18 mouse cellular contexts compared by ENCODE assay signal in the genomic region with DNA sequence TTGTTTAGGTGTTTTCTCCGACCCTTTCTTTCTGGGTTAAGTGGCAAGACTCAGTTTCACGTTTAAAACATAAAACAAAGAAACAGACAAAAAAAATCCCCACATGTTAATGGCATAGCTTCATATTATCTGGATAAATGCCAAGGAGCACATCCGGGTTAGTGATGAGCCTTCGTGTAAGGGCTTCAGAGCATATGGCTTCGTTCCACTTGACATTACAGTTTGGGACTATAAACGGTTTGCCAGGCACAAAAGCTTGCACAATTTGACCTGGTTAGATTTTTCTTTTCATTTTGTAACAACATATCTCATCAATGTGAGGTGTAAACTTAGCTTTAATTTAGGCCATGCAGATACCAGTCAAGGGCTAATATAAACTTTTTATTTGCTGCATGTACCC. TPM values are rescaled to one million over a fixed set of nuclear protein-coding genes. Genes with fewer than 3 reads are reported as not detected.
A peak's percentile ranks its signal among the peaks of the same experiment; 100 is the strongest.
DNase-seq lines count a peak whose midpoint lies in the region; ATAC-seq and TF ChIP-seq lines count a peak whose summit lies in the region.
"Had no signal": no experiment of that assay in that cellular context is flagged by ENCODE, and none has a peak within 500 bp of the region (broad histone marks: within the 10 kb centered on the region; RNA-seq: fewer than 3 reads in every experiment).

No protein-coding gene starts in this region.

- no peak for TF ChIP-seq EP300 in lung, postnatal 0 days (IDR thresholded peaks at IDR 0.05)

- H3K9me3 ChIP-seq in forebrain, embryonic 14.5 days (replicated peaks; ENCODE audit: control insufficient read depth, low read length): no peaks in the 10 kb centered on the region
- no peaks in the 10 kb centered on the region for H3K9me3 ChIP-seq in forebrain, embryonic 15.5 days
- no peaks in the 10 kb centered on the region for H3K9me3 ChIP-seq in liver, embryonic 12.5 days (replicated peaks)
- H3K9me3 ChIP-seq in lung, postnatal 0 days (ENCODE audit: low read length): no peaks in the 10 kb centered on the region
- H3K9me3 ChIP-seq: embryonic facial prominence, embryonic 10.5 days; forebrain, embryonic 13.5 days; heart, embryonic 10.5 days; hindbrain, embryonic 12.5 days had no signal

- H3K9ac ChIP-seq in forebrain, embryonic 14.5 days (ENCODE audit: low read length): no peak overlapping the region
- no peak overlapping the region for H3K9ac ChIP-seq in forebrain, embryonic 15.5 days (replicated peaks)
- no peak overlapping the region for H3K9ac ChIP-seq in liver, adult 2 months (ENCODE audit: low read depth, low read length)
- no peak overlapping the region for H3K9ac ChIP-seq in liver, embryonic 12.5 days
- H3K9ac ChIP-seq in lung, postnatal 0 days (replicated peaks; ENCODE audit: low read depth): no peak overlapping the region
- H3K9ac ChIP-seq: forebrain, embryonic 13.5 days; hindbrain, embryonic 12.5 days had no signal

- DNase-seq in forebrain, embryonic 14.5 days (ENCODE audit: low spot score): peak; percentile 40
- peak; percentile 82 for DNase-seq in liver, adult 2 months (ENCODE audit: extremely low read depth, low read depth, low spot score)
- peak; percentile 25 for DNase-seq in lung, postnatal 0 days (ENCODE audit: low spot score)
- no peak for DNase-seq in lung, postnatal 25 days (ENCODE audit: low spot score)
- DNase-seq in brain, embryonic 14.5 days (ENCODE audit: low read depth): peak; percentile 28
- DNase-seq: adrenal gland, postnatal 10 days; cerebellum, adult 18-20 months; cerebellum, adult 9-11 months; gastrocnemius, postnatal 10 days; heart, adult 18-20 months; heart, postnatal 10 days; heart, postnatal 4 days had no signal

- H3K79me2 ChIP-seq in liver, adult 2 months (ENCODE audit: control insufficient read depth, insufficient read depth, low read length): no peaks in the 10 kb centered on the region

- H3K4me3 ChIP-seq in forebrain, embryonic 14.5 days (ENCODE audit: low read depth, low read length): no peak overlapping the region
- no peak overlapping the region for H3K4me3 ChIP-seq in forebrain, embryonic 15.5 days
- no peak overlapping the region for H3K4me3 ChIP-seq in liver, adult 2 months (ENCODE audit: insufficient read depth, low read depth, low read length)
- H3K4me3 ChIP-seq in liver, embryonic 12.5 days: no peak overlapping the region
- H3K4me3 ChIP-seq in lung, postnatal 0 days (ENCODE audit: low read depth, low read length): no peak overlapping the region
- H3K4me3 ChIP-seq: embryonic facial prominence, embryonic 10.5 days; forebrain, embryonic 13.5 days; heart, embryonic 10.5 days; hindbrain, embryonic 12.5 days had no signal

- TF ChIP-seq CTCF in liver, adult 2 months (IDR thresholded peaks at IDR 0.05; ENCODE audit: low read depth, low read length): no peak
- no peak for TF ChIP-seq CTCF in lung, postnatal 0 days (IDR thresholded peaks at IDR 0.05)
- TF ChIP-seq CTCF in brain, embryonic 14.5 days (IDR thresholded peaks at IDR 0.05; ENCODE audit: borderline replicate concordance, extremely low read depth, insufficient read depth, insufficient read length): no peak

- no peaks in the 10 kb centered on the region for H3K27me3 ChIP-seq in forebrain, embryonic 14.5 days (replicated peaks; ENCODE audit: control insufficient read depth, insufficient read depth, low read length)
- no peaks in the 10 kb centered on the region for H3K27me3 ChIP-seq in forebrain, embryonic 15.5 days
- no peaks in the 10 kb centered on the region for H3K27me3 ChIP-seq in liver, adult 2 months (ENCODE audit: control insufficient read depth, insufficient read depth, low read length)
- no peaks in the 10 kb centered on the region for H3K27me3 ChIP-seq in liver, embryonic 12.5 days (replicated peaks)
- H3K27me3 ChIP-seq in lung, postnatal 0 days (replicated peaks; ENCODE audit: insufficient read depth, low read length): no peaks in the 10 kb centered on the region
- H3K27me3 ChIP-seq: forebrain, embryonic 13.5 days; hindbrain, embryonic 12.5 days had no signal

- no peaks in the 10 kb centered on the region for H3K36me3 ChIP-seq in forebrain, embryonic 14.5 days (ENCODE audit: control insufficient read depth, insufficient read depth, low read length)
- H3K36me3 ChIP-seq in forebrain, embryonic 15.5 days: no peaks in the 10 kb centered on the region
- no peaks in the 10 kb centered on the region for H3K36me3 ChIP-seq in liver, adult 2 months (ENCODE audit: control insufficient read depth, insufficient read depth, low read length)
- H3K36me3 ChIP-seq in liver, embryonic 12.5 days: no peaks in the 10 kb centered on the region
- no peaks in the 10 kb centered on the region for H3K36me3 ChIP-seq in lung, postnatal 0 days (ENCODE audit: insufficient read depth, low read length)
- H3K36me3 ChIP-seq: embryonic facial prominence, embryonic 10.5 days; heart, embryonic 10.5 days; hindbrain, embryonic 12.5 days had no signal

- WGBS in forebrain, embryonic 14.5 days: 63% methylated on average over 6 of the region's 6 CpGs
- WGBS in forebrain, embryonic 15.5 days: 54% methylated on average over 6 of the region's 6 CpGs
- WGBS in liver, adult 2 months: 44% methylated on average over 6 of the region's 6 CpGs
- WGBS in liver, embryonic 12.5 days (ENCODE audit: insufficient replicate concordance): 58% methylated on average over 6 of the region's 6 CpGs
- WGBS in lung, postnatal 0 days: 35% methylated on average over 6 of the region's 6 CpGs

- no peak overlapping the region for H3K4me2 ChIP-seq in forebrain, embryonic 14.5 days (ENCODE audit: low read length)
- H3K4me2 ChIP-seq in forebrain, embryonic 15.5 days (replicated peaks): no peak overlapping the region
- H3K4me2 ChIP-seq in liver, embryonic 12.5 days: no peak overlapping the region
- H3K4me2 ChIP-seq in lung, postnatal 0 days (replicated peaks; ENCODE audit: low read depth, low read length): no peak overlapping the region
- H3K4me2 ChIP-seq: forebrain, embryonic 13.5 days; hindbrain, embryonic 12.5 days had no signal

- no peak for TF ChIP-seq POLR2A in liver, adult 2 months (IDR thresholded peaks at IDR 0.05; ENCODE audit: extremely low read depth, insufficient read depth, low read length)
- no peak for TF ChIP-seq POLR2A in brain, embryonic 14.5 days (IDR thresholded peaks at IDR 0.05; ENCODE audit: borderline replicate concordance, extremely low read depth, insufficient read depth, insufficient read length, poor library complexity, severe bottlenecking)

- ATAC-seq in forebrain, embryonic 14.5 days: no peak
- no peak for ATAC-seq in forebrain, embryonic 15.5 days (replicated peaks)
- no peak for ATAC-seq in liver, embryonic 12.5 days
- no peak for ATAC-seq in lung, postnatal 0 days
- ATAC-seq: forebrain, embryonic 13.5 days had no signal

- H3K4me1 ChIP-seq in forebrain, embryonic 14.5 days (ENCODE audit: control insufficient read depth, insufficient read depth, low read length): no peaks in the 10 kb centered on the region
- peaks cover 4% of the 10 kb centered on the region; the same call in 1 of the 2 replicates for H3K4me1 ChIP-seq in forebrain, embryonic 15.5 days
- no peaks in the 10 kb centered on the region for H3K4me1 ChIP-seq in liver, adult 2 months (ENCODE audit: control insufficient read depth, insufficient read depth, low read length)
- H3K4me1 ChIP-seq in liver, embryonic 12.5 days: no peaks in the 10 kb centered on the region
- H3K4me1 ChIP-seq in lung, postnatal 0 days (ENCODE audit: insufficient read depth, low read depth, low read length): no peaks in the 10 kb centered on the region
- H3K4me1 ChIP-seq: embryonic facial prominence, embryonic 10.5 days; forebrain, embryonic 13.5 days; heart, embryonic 10.5 days; hindbrain, embryonic 12.5 days had no signal

- no peak overlapping the region for H3K27ac ChIP-seq in forebrain, embryonic 14.5 days (ENCODE audit: low read depth, low read length)
- no peak overlapping the region for H3K27ac ChIP-seq in forebrain, embryonic 15.5 days (replicated peaks)
- no peak overlapping the region for H3K27ac ChIP-seq in liver, adult 2 months (replicated peaks; ENCODE audit: insufficient read depth, low read depth, low read length)
- H3K27ac ChIP-seq in liver, embryonic 12.5 days: no peak overlapping the region
- no peak overlapping the region for H3K27ac ChIP-seq in lung, postnatal 0 days (ENCODE audit: low read length)
- H3K27ac ChIP-seq: embryonic facial prominence, embryonic 10.5 days; forebrain, embryonic 13.5 days; heart, embryonic 10.5 days; hindbrain, embryonic 12.5 days had no signal

RNA-seq across cellular contexts. Expression of a gene that starts 17.9 kb away (rescaled TPM):
- polyA plus RNA-seq in forebrain, embryonic 14.5 days (2014; fragmentation: Nextera tagmentation; extraction: Ambion mirVana): 115 and 126 TPM in 2 replicates
- 105 and 106 TPM in 2 replicates for polyA plus RNA-seq in forebrain, embryonic 15.5 days (2015; fragmentation: Nextera tagmentation; extraction: Ambion mirVana)
- 21.0 and 28.3 TPM in 2 replicates for total RNA-seq in liver, adult 2 months (2014; rRNA removed)
- polyA plus RNA-seq in liver, adult 2 months (2012; rRNA removed): 37.7 and 41.5 TPM in 2 replicates
- 78.6 and 85.7 TPM in 2 replicates for polyA plus RNA-seq in liver, embryonic 12.5 days (2016; fragmentation: Nextera tagmentation; extraction: Ambion mirVana)
- polyA plus RNA-seq in lung, postnatal 0 days (2015; fragmentation: Nextera tagmentation; extraction: Ambion mirVana): 101 and 110 TPM in 2 replicates
- polyA plus RNA-seq in brain, embryonic 14.5 days (2012; rRNA removed): 59.7 and 93.0 TPM in 2 replicates
